Mouse (Mus musculus) spleen, adult 2 months (tissue): Measurements from ENCODE around the gene Hdac7.

ENCODE experiments used
- CTCF ChIP-seq: fragments of 200-500 bp; IDR thresholded peaks from 2 replicates; pipeline ENCODE4 v1.5.1; 2011; ENCODE audit warnings: mild to moderate bottlenecking, inconsistent platforms; ENCODE audit not compliant: insufficient read depth, insufficient read length, insufficient replicate concordance; ENCODE audit errors: extremely low read depth
- POLR2A ChIP-seq: fragments of 200-500 bp; IDR thresholded peaks from 2 replicates; pipeline ENCODE4 v1.6.1; 2011; ENCODE audit warnings: low read depth, low read length, inconsistent platforms

DNA sequence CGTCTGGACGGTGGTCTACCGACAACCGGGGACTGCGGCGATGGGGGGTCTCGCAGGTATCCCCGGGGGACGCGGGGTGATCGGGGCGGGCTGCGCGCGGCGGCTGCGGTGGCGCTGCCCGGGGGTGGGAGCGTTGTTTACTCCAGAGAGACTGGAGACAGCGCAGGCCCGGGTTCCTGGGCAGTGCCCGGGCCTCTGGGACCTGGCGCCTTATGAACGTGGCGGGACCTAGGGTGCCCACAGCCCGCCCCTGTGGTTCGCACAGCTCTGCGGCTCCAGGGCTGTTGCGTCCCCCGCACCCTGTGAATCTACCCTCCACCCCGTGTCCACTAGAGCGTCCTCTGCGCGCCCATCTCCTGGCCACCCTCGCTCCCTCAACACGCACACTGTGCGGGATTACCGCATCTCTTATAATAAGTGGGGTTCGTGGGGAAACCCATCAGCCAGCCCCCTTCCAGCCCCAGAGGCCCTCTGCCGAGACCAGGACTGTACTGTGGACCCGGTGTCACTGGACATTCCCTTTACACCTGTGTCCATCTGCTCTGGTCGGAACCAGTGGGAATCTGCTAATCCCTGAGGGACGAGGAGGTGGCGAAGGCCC lies 59.6 kb downstream of the Hdac7 start:
- TF ChIP-seq CTCF, result no peak
- TF ChIP-seq POLR2A, result no peak
